Mouse (Mus musculus): ENCODE data around the gene Gm49383.

GRCm38 (mm10) chr12:69191396-69191795, 5.5 kb downstream of the Gm49383 start:
- TF ChIP-seq CTCF (IDR thresholded peaks at IDR 0.05; ENCODE audit: low read depth) (no peak), EP300 (IDR thresholded peaks at IDR 0.05; ENCODE audit: low read depth) (no peak)

Measured in liver, embryonic 14.5 days (tissue).